Mouse (Mus musculus): ENCODE results near the gene Wdr82. TPM values are rescaled to one million over a fixed set of nuclear protein-coding genes. Genes with fewer than 3 reads are reported as not detected.

Gene Wdr82
- polyA plus RNA-seq, 1 experiment: 49.6 TPM

GRCm38 (mm10) chr9:106220894-106221523 is 50.3 kb downstream of the Wdr82 start:
- peaks cover 30% of the 10 kb centered on the region for H3K27me3 ChIP-seq (ENCODE audit: control insufficient read depth, insufficient read depth, insufficient read length)
- H3K79me2 ChIP-seq (ENCODE audit: control insufficient read depth, insufficient read depth): no peaks in the 10 kb centered on the region
- no peaks in the 10 kb centered on the region for H3K79me3 ChIP-seq (ENCODE audit: low read depth)
- no peak overlapping the region for H3K4me3 ChIP-seq (ENCODE audit: insufficient read depth, poor library complexity, severe bottlenecking)
- H3K36me3 ChIP-seq (ENCODE audit: control insufficient read depth, insufficient read depth): no peaks in the 10 kb centered on the region
- no peak for TF ChIP-seq CEBPB (IDR thresholded peaks at IDR 0.05; ENCODE audit: low read depth)
- no peak for TF ChIP-seq USF1 (IDR thresholded peaks at IDR 0.05; ENCODE audit: low read depth)
- TF ChIP-seq FOSL1 (IDR thresholded peaks at IDR 0.05; ENCODE audit: insufficient read depth, low read length, poor library complexity, severe bottlenecking): no peak
- no peak for TF ChIP-seq MAX (IDR thresholded peaks at IDR 0.05)
- no peak for TF ChIP-seq MYOG (IDR thresholded peaks at IDR 0.05; ENCODE audit: control insufficient read depth, extremely low read depth, insufficient read length)
- no peak for TF ChIP-seq MYOD1 (IDR thresholded peaks at IDR 0.05; ENCODE audit: control insufficient read depth, insufficient read length, low read depth)
- TF ChIP-seq CTCF (IDR thresholded peaks at IDR 0.05; ENCODE audit: control insufficient read depth, insufficient read depth, insufficient read length): no peak
- no peak overlapping the region for H3ac ChIP-seq (ENCODE audit: control insufficient read depth, insufficient read length, low read depth)

- TF ChIP-seq USF1 (IDR thresholded peaks at IDR 0.05; ENCODE audit: low read depth) (no peak), MAX (IDR thresholded peaks at IDR 0.05) (no peak), MYOD1 (IDR thresholded peaks at IDR 0.05; ENCODE audit: control insufficient read depth, insufficient read length, low read depth) (no peak), CEBPB (IDR thresholded peaks at IDR 0.05; ENCODE audit: low read depth) (no peak), CTCF (IDR thresholded peaks at IDR 0.05; ENCODE audit: control insufficient read depth, insufficient read depth, insufficient read length) (no peak), FOSL1 (IDR thresholded peaks at IDR 0.05; ENCODE audit: insufficient read depth, low read length, poor library complexity, severe bottlenecking) (no peak), MYOG (IDR thresholded peaks at IDR 0.05; ENCODE audit: control insufficient read depth, extremely low read depth, insufficient read length) (no peak)
- Histone ChIP-seq H3K27me3 (ENCODE audit: control insufficient read depth, insufficient read depth, insufficient read length) (peaks cover 35% of the 10 kb centered on the region), H3K79me3 (ENCODE audit: low read depth) (no peaks in the 10 kb centered on the region), H3ac (ENCODE audit: control insufficient read depth, insufficient read length, low read depth) (no peak within 1 kb of the TSS), H3K36me3 (ENCODE audit: control insufficient read depth, insufficient read depth) (no peaks in the 10 kb centered on the region), H3K4me3 (ENCODE audit: insufficient read depth, poor library complexity, severe bottlenecking) (no peak within 1 kb of the TSS), H3K79me2 (ENCODE audit: control insufficient read depth, insufficient read depth) (no peaks in the 10 kb centered on the region)
These were observed 51.6 kb downstream of the Wdr82 start, which contains the start of gene Tlr9 for GRCm38 (mm10) chr9:106222261-106222851. Gene Tlr9 (plus strand): TSS chr9:106222598.

- H3K36me3 ChIP-seq (ENCODE audit: control insufficient read depth, insufficient read depth): no peaks in the 10 kb centered on the region
- H3ac ChIP-seq (ENCODE audit: control insufficient read depth, insufficient read length, low read depth): no peak overlapping the region
- no peaks in the 10 kb centered on the region for H3K79me3 ChIP-seq (ENCODE audit: low read depth)
- peaks cover 35% of the 10 kb centered on the region for H3K27me3 ChIP-seq (ENCODE audit: control insufficient read depth, insufficient read depth, insufficient read length)
- no peak overlapping the region for H3K4me3 ChIP-seq (ENCODE audit: insufficient read depth, poor library complexity, severe bottlenecking)
- TF ChIP-seq FOSL1 (IDR thresholded peaks at IDR 0.05; ENCODE audit: insufficient read depth, low read length, poor library complexity, severe bottlenecking) (no peak), MYOD1 (IDR thresholded peaks at IDR 0.05; ENCODE audit: control insufficient read depth, insufficient read length, low read depth) (no peak), MYOG (IDR thresholded peaks at IDR 0.05; ENCODE audit: control insufficient read depth, extremely low read depth, insufficient read length) (no peak), MAX (IDR thresholded peaks at IDR 0.05) (no peak), USF1 (IDR thresholded peaks at IDR 0.05; ENCODE audit: low read depth) (no peak), CEBPB (IDR thresholded peaks at IDR 0.05; ENCODE audit: low read depth) (no peak), CTCF (IDR thresholded peaks at IDR 0.05; ENCODE audit: control insufficient read depth, insufficient read depth, insufficient read length) (no peak)
- no peaks in the 10 kb centered on the region for H3K79me2 ChIP-seq (ENCODE audit: control insufficient read depth, insufficient read depth)
These were observed 52.3 kb downstream of the Wdr82 start for GRCm38 (mm10) chr9:106222994-106223393.

GRCm38 (mm10) chr9:106225469-106226150 is 54.9 kb downstream of the Wdr82 start:
- Histone ChIP-seq H3K4me3 (ENCODE audit: insufficient read depth, poor library complexity, severe bottlenecking) (no peak overlapping the region), H3ac (ENCODE audit: control insufficient read depth, insufficient read length, low read depth) (no peak overlapping the region), H3K79me3 (ENCODE audit: low read depth) (no peaks in the 10 kb centered on the region), H3K36me3 (ENCODE audit: control insufficient read depth, insufficient read depth) (no peaks in the 10 kb centered on the region), H3K27me3 (ENCODE audit: control insufficient read depth, insufficient read depth, insufficient read length) (peaks cover 35% of the 10 kb centered on the region), H3K79me2 (ENCODE audit: control insufficient read depth, insufficient read depth) (no peaks in the 10 kb centered on the region)
- TF ChIP-seq MYOD1 (IDR thresholded peaks at IDR 0.05; ENCODE audit: control insufficient read depth, insufficient read length, low read depth) (no peak), CTCF (IDR thresholded peaks at IDR 0.05; ENCODE audit: control insufficient read depth, insufficient read depth, insufficient read length) (no peak), MYOG (IDR thresholded peaks at IDR 0.05; ENCODE audit: control insufficient read depth, extremely low read depth, insufficient read length) (no peak), USF1 (IDR thresholded peaks at IDR 0.05; ENCODE audit: low read depth) (no peak), FOSL1 (IDR thresholded peaks at IDR 0.05; ENCODE audit: insufficient read depth, low read length, poor library complexity, severe bottlenecking) (no peak), MAX (IDR thresholded peaks at IDR 0.05) (no peak), CEBPB (IDR thresholded peaks at IDR 0.05; ENCODE audit: low read depth) (no peak)

GRCm38 (mm10) chr9:106226151-106226682 is 55.5 kb downstream of the Wdr82 start:
- TF ChIP-seq MYOD1 (IDR thresholded peaks at IDR 0.05; ENCODE audit: control insufficient read depth, insufficient read length, low read depth): no peak
- no peak for TF ChIP-seq CTCF (IDR thresholded peaks at IDR 0.05; ENCODE audit: control insufficient read depth, insufficient read depth, insufficient read length)
- TF ChIP-seq USF1 (IDR thresholded peaks at IDR 0.05; ENCODE audit: low read depth): no peak
- TF ChIP-seq FOSL1 (IDR thresholded peaks at IDR 0.05; ENCODE audit: insufficient read depth, low read length, poor library complexity, severe bottlenecking): no peak
- TF ChIP-seq MYOG (IDR thresholded peaks at IDR 0.05; ENCODE audit: control insufficient read depth, extremely low read depth, insufficient read length): no peak
- TF ChIP-seq MAX (IDR thresholded peaks at IDR 0.05): no peak
- no peak for TF ChIP-seq CEBPB (IDR thresholded peaks at IDR 0.05; ENCODE audit: low read depth)
- no peaks in the 10 kb centered on the region for H3K36me3 ChIP-seq (ENCODE audit: control insufficient read depth, insufficient read depth)
- no peak overlapping the region for H3ac ChIP-seq (ENCODE audit: control insufficient read depth, insufficient read length, low read depth)
- no peak overlapping the region for H3K4me3 ChIP-seq (ENCODE audit: insufficient read depth, poor library complexity, severe bottlenecking)
- H3K27me3 ChIP-seq (ENCODE audit: control insufficient read depth, insufficient read depth, insufficient read length): peaks cover 35% of the 10 kb centered on the region
- H3K79me2 ChIP-seq (ENCODE audit: control insufficient read depth, insufficient read depth): no peaks in the 10 kb centered on the region
- no peaks in the 10 kb centered on the region for H3K79me3 ChIP-seq (ENCODE audit: low read depth)
